Mouse (Mus musculus) gastrocnemius, postnatal 14 days (tissue): ENCODE data around the gene Capn5. TPM values are rescaled to one million over a fixed set of nuclear protein-coding genes. Genes with fewer than 3 reads are reported as not detected.

ENCODE experiments used
- DNase-seq: peaks from one replicate; pipeline ENCODE4 v3.0.0; 2021; ENCODE audit warnings: mixed read lengths
- intact Hi-C: fragments of 180-260 bp; cut with DNase I; formaldehyde crosslinking; loops from one replicate; pipeline ENCODE4 v1.15.1; 2025; ENCODE audit warnings: low total_unique reads
- total RNA-seq, 2 experiments: library from RNA; stranded (reverse); gene quantifications; 2 replicates each; pipeline ENCODE4 v1.2.3; 2021

Capn5 gene
- total RNA-seq, 2 experiments from 2014 or later, result 4.2 to 4.5 TPM

DNA sequence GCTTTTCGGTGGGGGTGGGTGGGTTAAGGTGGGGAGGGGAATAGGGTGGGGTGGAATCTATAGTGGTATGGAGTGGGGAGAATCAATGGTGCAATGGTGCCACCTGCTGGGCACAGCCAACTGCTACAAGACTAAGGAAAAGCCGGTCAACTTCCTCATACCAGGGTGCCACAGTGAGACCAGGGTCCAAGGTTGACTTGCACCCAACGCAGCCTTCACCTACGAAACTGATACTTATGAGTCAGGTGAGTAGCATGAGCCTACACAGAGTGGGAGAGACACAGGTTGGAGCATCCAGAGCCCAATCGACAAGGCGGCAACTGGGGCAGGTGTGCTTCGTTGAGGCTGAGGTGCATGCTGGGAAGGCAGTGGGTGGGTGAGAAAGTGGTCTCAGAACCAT is 57.7 kb downstream of the Capn5 start:
- DNase-seq, result peak; percentile 50
- intact Hi-C loops, result loop anchor here (10.0 kb wide), 1 partner anchor 224 kb away; no protein-coding TSS in a partner anchor

- no peak for DNase-seq
- intact Hi-C loops, result loop anchor here (2.0 to 10.0 kb wide), 2 partner anchors 49 to 225 kb away; no protein-coding TSS in a partner anchor
These were observed 58.2 kb downstream of the Capn5 start for GRCm38 (mm10) chr7:98119961-98120232.

GRCm38 (mm10) chr7:98119179-98119960 is 58.7 kb downstream of the Capn5 start, which contains the start of gene Myo7a:
Gene Myo7a (minus strand): TSS chr7:98119524.
- peak; percentile 42 for DNase-seq
- intact Hi-C loops, result loop anchor here (2.0 kb wide), 1 partner anchor 49 kb away; no protein-coding TSS in a partner anchor

DNA sequence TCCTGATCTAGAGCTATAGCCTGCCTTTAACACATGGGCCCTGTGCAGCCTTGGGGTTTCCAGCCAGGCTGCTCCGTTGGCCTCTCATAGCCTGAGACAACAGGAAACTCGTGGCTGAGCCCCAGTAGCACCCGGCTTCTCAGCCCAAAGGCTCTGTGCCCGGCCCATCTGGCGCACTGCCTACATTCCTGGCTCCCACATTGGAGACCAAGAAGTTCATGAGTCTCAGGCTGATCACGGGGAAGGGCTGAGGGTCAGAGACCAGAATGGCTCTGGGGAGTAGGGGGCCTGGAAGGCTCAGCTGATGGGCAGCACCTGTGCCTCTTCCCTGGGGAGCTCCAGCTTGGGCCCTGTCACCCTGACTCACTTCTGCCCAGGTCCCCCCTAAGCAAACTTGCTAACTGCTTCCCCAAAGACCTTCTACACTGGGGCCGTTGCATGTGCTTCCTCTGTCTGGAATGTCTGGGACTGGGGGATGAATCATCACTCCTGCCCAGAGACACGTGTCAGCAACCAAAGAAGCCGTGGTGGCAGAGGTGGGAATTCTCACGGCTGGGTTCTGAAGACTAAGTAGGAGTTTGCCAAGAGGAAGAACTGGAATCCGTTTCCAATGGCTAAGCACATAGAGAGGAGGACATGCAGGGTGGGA is 60.9 kb downstream of the Capn5 start:
- intact Hi-C loops, result no loop called here
- peak; percentile 85 for DNase-seq

GRCm38 (mm10) chr7:98114656-98115055 is 63.4 kb downstream of the Capn5 start:
- DNase-seq, result no peak
- intact Hi-C loops, result no loop called here

DNA sequence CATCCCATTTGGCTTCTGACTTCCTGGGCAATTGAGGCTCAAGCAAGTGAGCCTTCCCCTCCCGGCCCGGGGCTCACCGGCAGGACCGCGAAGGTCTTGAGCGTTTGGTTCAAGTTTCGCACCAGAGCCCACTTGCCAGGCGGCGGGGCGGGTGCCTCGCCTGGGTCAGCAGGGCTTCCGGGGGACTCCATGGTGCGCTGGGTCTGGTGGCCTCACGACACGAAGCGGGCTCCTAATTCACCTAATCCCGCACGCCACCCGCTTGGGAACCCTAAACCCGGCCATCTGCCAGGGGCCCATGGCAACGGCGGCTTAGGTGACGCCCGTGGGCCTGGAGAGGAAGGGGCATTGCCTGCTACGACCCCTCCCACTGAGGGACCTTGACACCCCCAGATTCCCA is 66.8 kb downstream of the Capn5 start:
- intact Hi-C loops, result no loop called here
- no peak for DNase-seq

GRCm38 (mm10) chr7:98109771-98110170 is 68.3 kb downstream of the Capn5 start:
- intact Hi-C loops, result no loop called here
- no peak for DNase-seq

DNA sequence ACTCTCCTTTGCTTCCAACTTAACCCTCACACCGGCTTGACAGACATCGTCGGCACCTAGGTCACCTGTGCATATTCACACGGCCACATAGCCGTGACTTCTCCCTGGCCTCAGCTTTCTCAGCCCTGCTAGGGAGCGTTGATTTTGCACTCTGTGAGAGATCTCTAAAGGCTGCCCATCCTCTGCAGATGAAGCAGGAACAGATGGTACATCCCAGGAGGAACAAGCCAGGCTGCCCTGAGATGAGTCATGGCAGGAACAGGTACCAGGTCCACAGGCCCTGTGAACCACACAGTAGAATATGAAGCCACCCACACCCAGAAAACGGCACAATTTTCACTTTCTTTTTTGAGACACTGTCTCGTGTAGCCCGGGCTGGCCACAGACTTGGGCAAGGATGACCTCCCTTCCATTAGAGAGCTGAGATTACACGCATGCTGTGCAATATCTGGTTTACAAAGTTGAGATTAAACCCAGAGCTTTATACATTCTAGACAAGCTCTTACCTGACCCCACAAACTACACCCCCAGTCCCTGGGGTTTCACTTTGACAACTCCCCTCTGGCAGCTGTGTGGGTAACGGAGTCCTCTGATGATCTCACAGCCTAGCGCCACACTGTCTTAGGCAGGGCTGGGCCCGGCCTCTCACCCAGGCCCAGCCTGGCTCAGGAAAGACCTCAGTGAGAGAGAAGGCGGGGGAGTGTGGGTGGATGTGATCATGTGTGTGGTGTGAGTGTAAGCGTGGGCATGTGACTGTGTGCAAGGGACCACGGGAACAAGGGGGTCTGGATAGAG is 69.2 kb downstream of the Capn5 start:
- intact Hi-C loops, result no loop called here
- DNase-seq, result no peak

- intact Hi-C loops, result no loop called here
- DNase-seq, result no peak
These were observed 71.8 kb downstream of the Capn5 start for GRCm38 (mm10) chr7:98106272-98106671.

DNA sequence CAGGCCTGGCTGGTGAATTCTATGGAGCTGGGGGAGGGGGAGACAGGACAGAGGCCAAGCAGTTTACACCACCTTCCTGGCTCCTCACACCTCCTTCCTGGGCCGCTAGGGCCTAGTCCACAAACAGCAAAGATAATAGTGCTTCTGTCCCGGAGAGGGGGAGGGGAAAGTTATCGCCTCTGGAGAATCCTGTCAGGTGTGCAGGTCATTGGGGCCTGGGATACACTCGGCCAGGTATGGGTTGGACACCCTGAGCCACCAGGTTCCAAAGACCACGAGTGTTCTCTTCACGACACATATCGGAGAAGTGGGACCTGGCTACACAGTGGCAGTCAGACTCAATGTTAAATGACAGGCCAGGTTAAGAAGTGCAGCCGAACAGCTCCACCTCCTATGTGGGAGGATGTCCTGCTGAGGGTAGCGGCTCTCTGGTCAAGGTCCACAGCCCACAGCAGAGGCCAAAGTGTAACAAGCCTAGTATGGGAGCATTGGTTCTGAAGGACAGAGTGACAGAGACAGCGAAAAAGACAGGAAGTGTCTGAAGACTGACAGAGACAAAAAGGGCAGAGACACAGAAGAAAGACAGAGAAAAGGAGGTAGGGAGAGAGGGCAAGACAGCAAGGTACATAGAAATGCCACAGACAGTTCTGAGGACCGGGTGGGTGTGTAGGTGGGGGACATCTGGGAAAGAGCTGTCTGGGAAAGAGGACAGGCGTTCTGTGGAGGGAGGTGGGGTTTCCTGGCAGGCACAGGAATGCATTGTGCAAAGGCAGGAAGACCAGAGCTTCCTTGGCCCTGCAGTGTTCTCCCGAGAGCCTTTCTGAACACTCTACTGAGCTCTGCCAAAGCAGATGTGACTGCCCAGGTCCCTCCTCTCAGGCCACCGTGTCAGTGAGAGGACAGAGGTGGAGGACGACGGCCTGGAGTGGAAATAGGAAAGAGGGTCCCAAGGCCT is 73.3 kb downstream of the Capn5 start:
- no peak for DNase-seq
- intact Hi-C loops, result no loop called here

DNA sequence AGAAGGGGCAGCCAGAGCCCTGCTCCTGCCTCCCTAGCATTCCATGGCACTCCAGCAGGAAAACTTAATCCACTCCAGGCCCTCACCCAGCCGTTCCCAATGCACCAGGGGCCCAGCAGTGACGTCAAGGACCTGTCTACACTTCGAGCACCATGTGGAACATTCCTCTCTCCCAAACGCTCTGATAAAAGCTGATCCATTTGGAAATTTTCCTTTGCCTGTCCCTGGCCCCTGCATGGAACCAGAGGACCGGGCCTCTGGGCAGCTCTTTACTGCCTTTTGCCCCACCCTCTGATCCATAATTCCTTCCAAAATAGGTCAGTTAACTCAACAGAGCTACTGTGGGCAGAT is 74.2 kb downstream of the Capn5 start:
- intact Hi-C loops, result no loop called here
- no peak for DNase-seq

- intact Hi-C loops, result no loop called here
- peak; percentile 78 for DNase-seq
These were observed 74.8 kb downstream of the Capn5 start for GRCm38 (mm10) chr7:98103002-98103941.

DNA sequence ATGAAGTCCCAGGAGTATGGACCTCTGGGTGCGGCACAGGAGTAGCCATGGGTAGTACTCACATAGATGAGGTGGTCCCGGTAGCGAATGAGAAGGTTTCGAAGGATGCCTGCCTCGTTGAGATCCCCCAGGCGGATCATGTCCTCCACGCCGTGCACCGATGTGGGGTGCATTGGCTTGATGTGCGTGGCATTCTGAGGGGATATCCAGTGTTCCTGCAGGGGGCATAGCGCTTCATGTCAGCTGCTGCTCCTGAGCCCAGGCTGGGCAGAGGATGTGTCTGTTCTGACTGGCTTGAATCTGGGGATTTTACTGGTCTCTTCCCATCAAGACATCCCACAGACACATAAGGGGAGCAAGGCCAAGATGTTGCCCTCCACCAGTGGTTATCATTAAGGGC is 75.6 kb downstream of the Capn5 start:
- DNase-seq, result no peak
- intact Hi-C loops, result no loop called here

DNA sequence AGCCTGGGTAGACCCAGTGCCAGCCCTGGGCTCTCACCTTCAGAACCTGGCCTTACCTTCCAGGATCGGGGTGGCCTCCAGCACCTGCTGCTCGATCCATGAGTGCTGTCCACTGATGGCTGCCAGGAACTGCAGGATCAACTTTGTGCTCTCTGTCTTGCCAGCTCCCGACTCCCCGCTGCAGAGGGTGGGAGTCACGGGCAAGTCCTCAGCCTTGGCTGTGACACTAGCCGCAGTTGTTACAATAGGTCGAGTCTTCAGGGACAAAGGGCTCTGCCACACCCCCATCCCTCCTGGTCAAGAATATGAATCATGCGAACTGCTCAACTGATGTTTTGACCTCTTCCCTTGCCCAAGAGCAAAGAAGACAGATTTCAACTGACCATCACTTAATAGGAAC is 80.5 kb downstream of the Capn5 start:
- intact Hi-C loops, result no loop called here
- no peak for DNase-seq

- DNase-seq, result no peak
- intact Hi-C loops, result no loop called here
These were observed 82.2 kb downstream of the Capn5 start for GRCm38 (mm10) chr7:98095852-98096251.

- DNase-seq, result no peak
- intact Hi-C loops, result no loop called here
These were observed 91.7 kb downstream of the Capn5 start for GRCm38 (mm10) chr7:98086346-98086745.

- intact Hi-C loops, result no loop called here
These were observed 92.8 kb downstream of the Capn5 start for GRCm38 (mm10) chr7:98085314-98085713.

GRCm38 (mm10) chr7:98084541-98085293 is 93.4 kb downstream of the Capn5 start:
- intact Hi-C loops, result no loop called here
- no peak for DNase-seq

More at GRCm38 (mm10) chr7:98085314-98085713, 92.8 kb downstream of the Capn5 start:
- DNase-seq, result no peak
